Mouse (Mus musculus) heart, embryonic 13.5 days (tissue): ENCODE results near the gene Hagh. TPM values are rescaled to one million over a fixed set of nuclear protein-coding genes. Genes with fewer than 3 reads are reported as not detected.

Experiments
- ATAC-seq: fragments of 200-750 bp; cut with Nextera tagmentation; 2 replicates; pipeline ENCODE4 v1.8.0; 2017; ENCODE audit warnings: moderate TSS enrichment; ENCODE audit not compliant: insufficient number of reproducible peaks, low FRiP score, low TSS enrichment; ENCODE audit errors: extremely low read depth
- H3K27ac ChIP-seq: fragments of 300-500 bp; sonication (generic); replicated peaks from 2 replicates; pipeline ENCODE4 v1.5.1; 2015; ENCODE audit warnings: moderate library complexity, mild to moderate bottlenecking, inconsistent platforms
- H3K27me3 ChIP-seq: fragments of 300-500 bp; sonication (generic); replicated peaks from 2 replicates; pipeline ENCODE4 v1.6.1; 2015; ENCODE audit warnings: mild to moderate bottlenecking, inconsistent platforms
- H3K36me3 ChIP-seq: fragments of 300-500 bp; sonication (generic); 2 replicates; pipeline ENCODE4 v1.6.1; 2015; ENCODE audit warnings: mild to moderate bottlenecking, inconsistent platforms
- H3K4me1 ChIP-seq: fragments of 300-500 bp; sonication (generic); 2 replicates; pipeline ENCODE4 v1.6.1; 2015; ENCODE audit warnings: inconsistent platforms
- H3K4me2 ChIP-seq: fragments of 300-500 bp; sonication (generic); 2 replicates; pipeline ENCODE4 v1.6.1; 2015; ENCODE audit warnings: inconsistent platforms, mild to moderate bottlenecking, moderate library complexity
- H3K4me3 ChIP-seq: fragments of 300-500 bp; sonication (generic); 2 replicates; pipeline ENCODE4 v1.5.1; 2015; ENCODE audit warnings: moderate library complexity, mild to moderate bottlenecking, inconsistent platforms
- H3K9ac ChIP-seq: fragments of 300-500 bp; sonication (generic); 2 replicates; pipeline ENCODE4 v1.6.1; 2015; ENCODE audit warnings: inconsistent platforms, mild to moderate bottlenecking, moderate library complexity
- H3K9me3 ChIP-seq: fragments of 300-500 bp; sonication (generic); 2 replicates; pipeline ENCODE4 v1.6.1; 2016; ENCODE audit warnings: inconsistent platforms
- WGBS: fragments of 180-500 bp; shearing (Covaris S2); methylation state at CpG from one replicate; pipeline ENCODE4 v1.1.7; 2015; ENCODE audit warnings: mixed read lengths; 5-methylcytosine and 5-hydroxymethylcytosine counted together
- polyA plus RNA-seq: library from polyadenylated mRNA; unstranded; fragments of >200 nt; fragmentation: Nextera tagmentation; extraction: Ambion mirVana; gene quantifications from 2 replicates; pipeline ENCODE4 v1.2.1, GENCODE M21; 2015

Hagh gene
- polyA plus RNA-seq, 1 experiment from 2014 or later, result 47.3 TPM

DNA sequence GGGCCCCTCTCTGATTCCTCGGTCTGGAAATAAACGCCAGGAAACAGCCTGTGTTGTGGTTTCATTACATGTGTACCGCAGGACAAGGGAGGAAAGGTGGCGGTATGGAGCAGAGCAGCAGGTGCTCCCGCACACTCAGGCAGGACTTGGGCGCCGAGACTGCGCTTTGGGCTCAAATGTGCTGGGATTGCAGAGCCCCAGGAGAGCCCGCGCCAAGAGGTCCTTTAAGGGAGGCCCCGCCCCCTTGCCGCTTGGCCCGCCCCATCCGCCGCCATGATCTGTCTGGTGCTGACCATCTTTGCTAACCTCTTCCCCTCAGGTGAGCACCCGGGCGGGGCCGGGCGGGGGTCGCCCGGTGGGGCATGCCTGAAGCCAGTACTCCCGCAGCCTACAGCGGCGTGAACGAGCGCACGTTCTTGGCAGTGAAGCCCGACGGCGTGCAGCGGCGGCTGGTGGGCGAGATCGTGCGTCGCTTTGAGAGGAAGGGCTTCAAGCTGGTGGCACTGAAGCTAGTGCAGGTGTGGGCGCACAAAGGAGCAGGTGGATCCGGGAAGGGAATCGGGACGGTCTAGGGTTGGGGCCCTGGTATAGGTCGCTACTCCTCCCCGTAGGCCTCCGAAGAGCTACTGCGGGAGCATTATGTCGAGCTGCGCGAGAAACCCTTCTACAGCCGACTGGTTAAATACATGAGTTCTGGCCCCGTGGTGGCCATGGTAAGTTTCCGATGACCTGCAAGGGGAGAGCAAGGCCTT, 56.5 kb downstream of the Hagh start, which contains the start of gene Nme3:
Nme3 (plus strand) TSS at position 260 of the 752 bp plus-strand sequence.
- 2% methylated on average over 50 of the region's 50 CpGs for WGBS
- Histone ChIP-seq H3K36me3 (peaks cover 70% of the 10 kb centered on the region), H3K27me3 (no peaks in the 10 kb centered on the region), H3K4me2 (peak within 1 kb of the TSS; percentile 100), H3K9me3 (no peaks in the 10 kb centered on the region), H3K9ac (peak within 1 kb of the TSS; percentile 93), H3K4me1 (peaks cover 46% of the 10 kb centered on the region), H3K4me3 (peak within 1 kb of the TSS; percentile 87), H3K27ac (peak within 1 kb of the TSS; percentile 86)
- peak; percentile 51 for ATAC-seq

- Histone ChIP-seq H3K9me3 (no peaks in the 10 kb centered on the region), H3K36me3 (peaks cover 70% of the 10 kb centered on the region), H3K4me2 (peak overlapping the region; percentile 100), H3K9ac (peak overlapping the region; percentile 93), H3K27ac (0 out of 2 replicates have a peak overlapping the region, but pooled peaks have one; percentile 86), H3K27me3 (no peaks in the 10 kb centered on the region), H3K4me3 (peak overlapping the region; percentile 87), H3K4me1 (peaks cover 46% of the 10 kb centered on the region)
- 44% methylated on average over 11 of the region's 11 CpGs for WGBS
- no peak for ATAC-seq
These were observed 57.0 kb downstream of the Hagh start for GRCm38 (mm10) chr17:24896993-24897269.

DNA sequence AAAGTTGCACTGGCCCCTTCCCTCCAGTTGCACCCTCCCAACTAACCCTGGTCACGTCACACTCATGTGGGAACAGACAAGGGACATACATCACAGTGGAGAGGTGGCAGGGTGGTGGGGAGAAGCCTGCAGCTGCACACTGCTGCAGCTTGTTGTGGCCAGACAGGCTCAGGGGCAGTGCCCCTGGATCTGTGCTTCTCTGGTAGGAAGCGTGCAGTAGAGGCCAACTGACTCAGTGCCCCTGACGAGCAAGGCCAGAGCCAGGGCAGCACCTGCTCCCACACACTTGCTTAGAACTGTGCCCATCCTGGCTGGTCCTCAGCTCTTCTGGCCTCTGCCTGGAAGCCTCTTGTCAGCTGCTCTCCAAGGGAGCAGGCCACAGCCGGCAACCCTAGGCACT, 57.7 kb downstream of the Hagh start:
- H3K27ac ChIP-seq, result no peak overlapping the region
- 72% methylated on average over 4 of the region's 4 CpGs for WGBS
- H3K4me1 ChIP-seq, result peaks cover 46% of the 10 kb centered on the region
- H3K27me3 ChIP-seq, result no peaks in the 10 kb centered on the region
- peak overlapping the region; percentile 87 for H3K4me3 ChIP-seq
- H3K9ac ChIP-seq, result peak overlapping the region; percentile 30; the same call in 1 of the 2 replicates
- H3K9me3 ChIP-seq, result no peaks in the 10 kb centered on the region
- peak overlapping the region; percentile 100 for H3K4me2 ChIP-seq
- peaks cover 70% of the 10 kb centered on the region for H3K36me3 ChIP-seq
- ATAC-seq, result no peak

DNA sequence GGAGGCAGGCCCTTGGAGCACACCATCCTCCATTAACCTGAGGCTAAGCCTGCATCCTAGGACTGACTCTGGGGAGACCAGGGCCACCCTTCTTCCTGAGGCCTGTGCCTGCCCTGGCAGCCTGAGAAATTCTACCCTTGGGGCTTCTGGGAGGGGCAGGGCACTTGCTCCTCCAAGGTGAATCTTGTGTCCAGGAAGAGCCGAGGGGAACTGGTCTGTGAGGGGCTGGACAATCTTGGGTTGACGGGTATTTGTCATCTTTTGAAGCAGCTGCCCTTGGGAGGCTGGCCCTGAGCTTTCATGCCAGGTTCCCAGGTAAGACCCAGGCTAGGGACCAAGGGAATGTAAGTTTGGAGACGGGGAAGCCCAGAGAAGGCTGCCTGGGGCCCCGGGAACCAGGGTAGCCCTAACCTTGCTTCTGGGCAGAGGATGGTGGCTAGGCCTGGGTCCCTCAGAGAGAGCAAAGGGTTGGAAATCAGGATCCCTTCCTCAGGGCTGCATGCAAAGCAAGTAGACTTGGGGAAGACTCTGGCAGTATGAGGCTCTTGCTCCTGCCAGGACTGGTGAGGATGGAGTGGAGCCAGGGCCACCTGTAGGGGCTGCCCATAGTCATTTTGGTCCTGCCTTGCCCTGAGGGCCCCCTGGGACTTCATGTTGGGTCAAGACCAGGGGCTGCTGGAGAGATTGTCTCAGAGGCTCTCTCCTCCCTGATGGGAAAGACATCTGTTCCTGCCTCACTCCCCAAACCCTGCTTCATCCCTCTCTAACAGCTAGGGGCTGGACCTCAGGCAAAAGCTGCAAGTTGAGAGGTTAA, 58.3 kb downstream of the Hagh start:
- H3K27me3 ChIP-seq, result no peaks in the 10 kb centered on the region
- H3K9me3 ChIP-seq, result no peaks in the 10 kb centered on the region
- peak overlapping the region; percentile 13; the same call in 1 of the 2 replicates for H3K27ac ChIP-seq
- ATAC-seq, result no peak
- peak overlapping the region; percentile 33 for H3K9ac ChIP-seq
- WGBS, result 75% methylated on average over 4 of the region's 4 CpGs
- H3K4me3 ChIP-seq, result peak overlapping the region; percentile 87; the same call in 1 of the 2 replicates
- H3K36me3 ChIP-seq, result peaks cover 70% of the 10 kb centered on the region
- no peak overlapping the region for H3K4me2 ChIP-seq
- peaks cover 46% of the 10 kb centered on the region for H3K4me1 ChIP-seq

- H3K4me1 ChIP-seq, result peaks cover 38% of the 10 kb centered on the region
- H3K27me3 ChIP-seq, result no peaks in the 10 kb centered on the region
- WGBS, result 69% methylated on average over 5 of the region's 5 CpGs
- H3K36me3 ChIP-seq, result peaks cover 74% of the 10 kb centered on the region
- no peak overlapping the region for H3K4me2 ChIP-seq
- H3K27ac ChIP-seq, result no peak overlapping the region; the same call in 1 of the 2 replicates
- no peaks in the 10 kb centered on the region for H3K9me3 ChIP-seq
- ATAC-seq, result no peak
- no peak overlapping the region for H3K9ac ChIP-seq
- no peak overlapping the region for H3K4me3 ChIP-seq
These were observed 59.2 kb downstream of the Hagh start for GRCm38 (mm10) chr17:24899153-24899552.

GRCm38 (mm10) chr17:24900014-24900413, 60.1 kb downstream of the Hagh start:
- H3K27ac ChIP-seq, result no peak overlapping the region
- H3K36me3 ChIP-seq, result peaks cover 82% of the 10 kb centered on the region
- 93% methylated on average over 6 of the region's 6 CpGs for WGBS

DNA sequence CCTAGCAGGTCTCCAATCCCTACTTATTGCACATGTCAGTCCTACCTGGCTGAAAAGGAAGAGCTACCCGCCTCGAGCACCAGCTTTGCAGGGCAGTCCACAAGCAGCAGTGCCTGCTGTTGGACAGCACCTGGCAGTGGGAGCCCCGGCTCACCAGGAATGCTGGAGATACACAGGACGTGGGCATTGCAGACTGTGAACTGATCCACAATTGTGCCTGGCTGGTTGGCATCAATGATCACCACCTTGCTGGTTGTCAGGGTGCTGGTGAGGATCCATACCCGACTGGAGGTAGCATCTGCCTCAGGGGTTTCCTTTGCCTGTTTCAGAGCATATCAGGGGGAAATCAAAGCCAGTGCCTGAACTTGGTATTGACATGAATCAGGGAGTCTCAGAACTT, 62.2 kb downstream of the Hagh start:
- no peaks in the 10 kb centered on the region for H3K27me3 ChIP-seq
- H3K4me2 ChIP-seq, result no peak overlapping the region
- ATAC-seq, result no peak
- no peak overlapping the region for H3K9ac ChIP-seq
- H3K27ac ChIP-seq, result no peak overlapping the region
- 91% methylated on average over 5 of the region's 5 CpGs for WGBS
- peaks cover 100% of the 10 kb centered on the region for H3K36me3 ChIP-seq
- H3K4me1 ChIP-seq, result peaks cover 19% of the 10 kb centered on the region
- H3K4me3 ChIP-seq, result no peak overlapping the region
- H3K9me3 ChIP-seq, result no peaks in the 10 kb centered on the region

More at GRCm38 (mm10) chr17:24900014-24900413, 60.1 kb downstream of the Hagh start:
- H3K4me1 ChIP-seq, result peaks cover 34% of the 10 kb centered on the region
- H3K4me2 ChIP-seq, result no peak overlapping the region
- H3K4me3 ChIP-seq, result no peak overlapping the region
- H3K9me3 ChIP-seq, result no peaks in the 10 kb centered on the region
- ATAC-seq, result no peak
- H3K27me3 ChIP-seq, result no peaks in the 10 kb centered on the region
- H3K9ac ChIP-seq, result no peak overlapping the region

- H3K9me3 ChIP-seq, result no peaks in the 10 kb centered on the region
- H3K9ac ChIP-seq, result no peak overlapping the region
- 64% methylated on average over 9 of the region's 9 CpGs for WGBS
- H3K4me3 ChIP-seq, result no peak overlapping the region
- no peak overlapping the region; the same call in 1 of the 2 replicates for H3K27ac ChIP-seq
- H3K36me3 ChIP-seq, result peaks cover 100% of the 10 kb centered on the region
- H3K4me2 ChIP-seq, result peak overlapping the region; percentile 9; the same call in 1 of the 2 replicates
- ATAC-seq, result peak; percentile 34; the same call in 1 of the 2 replicates
- no peaks in the 10 kb centered on the region for H3K27me3 ChIP-seq
- H3K4me1 ChIP-seq, result peaks cover 11% of the 10 kb centered on the region
These were observed 62.9 kb downstream of the Hagh start for GRCm38 (mm10) chr17:24902671-24903474.

- H3K4me3 ChIP-seq, result no peak overlapping the region
- no peaks in the 10 kb centered on the region for H3K9me3 ChIP-seq
- ATAC-seq, result no peak
- H3K36me3 ChIP-seq, result peaks cover 100% of the 10 kb centered on the region
- no peak overlapping the region for H3K4me2 ChIP-seq
- 85% methylated on average over 9 of the region's 9 CpGs for WGBS
- no peak overlapping the region for H3K27ac ChIP-seq
- no peak overlapping the region for H3K9ac ChIP-seq
- no peaks in the 10 kb centered on the region for H3K27me3 ChIP-seq
- H3K4me1 ChIP-seq, result peaks cover 8% of the 10 kb centered on the region
These were observed 63.8 kb downstream of the Hagh start for GRCm38 (mm10) chr17:24903767-24904166.

GRCm38 (mm10) chr17:24907591-24907990, 67.6 kb downstream of the Hagh start:
- H3K4me1 ChIP-seq, result no peaks in the 10 kb centered on the region
- no peaks in the 10 kb centered on the region for H3K27me3 ChIP-seq
- no peak overlapping the region for H3K4me2 ChIP-seq
- H3K36me3 ChIP-seq, result peaks cover 100% of the 10 kb centered on the region
- H3K9ac ChIP-seq, result no peak overlapping the region
- no peak for ATAC-seq
- no peaks in the 10 kb centered on the region for H3K9me3 ChIP-seq
- H3K4me3 ChIP-seq, result no peak overlapping the region
- WGBS, result 98% methylated on average over 2 of the region's 2 CpGs
- H3K27ac ChIP-seq, result no peak overlapping the region

GRCm38 (mm10) chr17:24913984-24914383, 74.0 kb downstream of the Hagh start:
- Histone ChIP-seq H3K36me3 (peaks cover 98% of the 10 kb centered on the region), H3K4me1 (no peaks in the 10 kb centered on the region), H3K4me2 (no peak overlapping the region), H3K9ac (no peak overlapping the region), H3K4me3 (no peak overlapping the region), H3K27me3 (no peaks in the 10 kb centered on the region), H3K9me3 (no peaks in the 10 kb centered on the region), H3K27ac (no peak overlapping the region)
- no peak for ATAC-seq
